Mouse (Mus musculus) heart, postnatal 25 days (tissue): Measurements from ENCODE around the gene Atp13a2. TPM values are rescaled to one million over a fixed set of nuclear protein-coding genes. Genes with fewer than 3 reads are reported as not detected.

Experiments used
- DNase-seq: peaks from one replicate; pipeline ENCODE4 v3.0.0; 2022; ENCODE audit warnings: low spot score
- intact Hi-C: fragments of 180-260 bp; cut with DNase I; formaldehyde crosslinking; loops from one replicate; pipeline ENCODE4 v1.15.1; 2025
- total RNA-seq, 2 experiments: library from RNA; stranded (reverse); gene quantifications; 2 replicates each; pipeline ENCODE4 v1.2.3; 2021

Gene Atp13a2
- total RNA-seq, result 10 to 100 TPM; 16.5 to 19.4 TPM

- peak; percentile 78 for DNase-seq
- intact Hi-C loops, result no loop called here
Observed at GRCm38 (mm10) chr4:140986711-140987395, at the start of gene Atp13a2. Gene Atp13a2, plus strand, starts transcription at chr4:140986873.

GRCm38 (mm10) chr4:140944356-140944755 is 42.3 kb upstream of the Atp13a2 start:
- no peak for DNase-seq
- intact Hi-C loops, result no loop called here

GRCm38 (mm10) chr4:140944961-140945442 is 41.7 kb upstream of the Atp13a2 start:
- DNase-seq, result no peak
- intact Hi-C loops, result no loop called here

- no peak for DNase-seq
- intact Hi-C loops, result no loop called here
Observed at GRCm38 (mm10) chr4:140945571-140945970, 41.1 kb upstream of the Atp13a2 start.

GRCm38 (mm10) chr4:140946048-140946447 is 40.6 kb upstream of the Atp13a2 start:
- intact Hi-C loops, result no loop called here
- no peak for DNase-seq

GRCm38 (mm10) chr4:140946580-140947205 is 40.0 kb upstream of the Atp13a2 start:
- DNase-seq, result no peak
- intact Hi-C loops, result no loop called here

GRCm38 (mm10) chr4:140947487-140948440 is 38.9 kb upstream of the Atp13a2 start:
- no peak for DNase-seq
- intact Hi-C loops, result no loop called here

- intact Hi-C loops, result no loop called here
Observed at GRCm38 (mm10) chr4:140948481-140948880, 38.2 kb upstream of the Atp13a2 start.

GRCm38 (mm10) chr4:140949052-140949451 is 37.6 kb upstream of the Atp13a2 start:
- DNase-seq, result no peak
- intact Hi-C loops, result no loop called here

More at GRCm38 (mm10) chr4:140948481-140948880, 38.2 kb upstream of the Atp13a2 start:
- no peak for DNase-seq

GRCm38 (mm10) chr4:140949616-140950015 is 37.1 kb upstream of the Atp13a2 start:
- intact Hi-C loops, result loop anchor here (10.0 kb wide), 1 partner anchor 135 kb away; the partner anchor contains the start of gene Padi3

GRCm38 (mm10) chr4:140950574-140950973 is 36.1 kb upstream of the Atp13a2 start:
- intact Hi-C loops, result loop anchor here (10.0 kb wide), 1 partner anchor 136 kb away; the partner anchor contains the start of gene Padi3
- peak; percentile 40 for DNase-seq

More at GRCm38 (mm10) chr4:140949616-140950015, 37.1 kb upstream of the Atp13a2 start:
- no peak for DNase-seq

GRCm38 (mm10) chr4:140951861-140952641 is 34.6 kb upstream of the Atp13a2 start:
- DNase-seq, result no peak
- intact Hi-C loops, result loop anchor here (10.0 kb wide), 1 partner anchor 137 kb away; the partner anchor contains the start of gene Padi3

GRCm38 (mm10) chr4:140957131-140957702 is 29.5 kb upstream of the Atp13a2 start:
- intact Hi-C loops, result loop anchor here (1.0 to 10.0 kb wide), 4 partner anchors 55 to 232 kb away; partner anchors contain the start of gene Padi3
- no peak for DNase-seq

- intact Hi-C loops, result loop anchor here (1.0 to 10.0 kb wide), 4 partner anchors 55 to 233 kb away; partner anchors contain the start of gene Padi3
- DNase-seq, result peak; percentile 42
Observed at GRCm38 (mm10) chr4:140957725-140958124, 28.9 kb upstream of the Atp13a2 start.

- intact Hi-C loops, result loop anchor here (10.0 kb wide), 1 partner anchor 144 kb away; the partner anchor contains the start of gene Padi3
- DNase-seq, result no peak
Observed at GRCm38 (mm10) chr4:140958319-140958718, 28.4 kb upstream of the Atp13a2 start.

GRCm38 (mm10) chr4:140959128-140959679 is 27.5 kb upstream of the Atp13a2 start:
- intact Hi-C loops, result loop anchor here (10.0 kb wide), 1 partner anchor 144 kb away; the partner anchor contains the start of gene Padi3
- DNase-seq, result no peak

GRCm38 (mm10) chr4:140959715-140960479 is 26.8 kb upstream of the Atp13a2 start:
- intact Hi-C loops, result loop anchor here (5.0 to 10.0 kb wide), 2 partner anchors 117 to 145 kb away; partner anchors contain the start of genes Necap2 and Padi3
- DNase-seq, result no peak
